In genomic region chr5:125264700-125265099, GRCm38 (mm10) we compare ENCODE assay signal across 9 mouse cellular contexts.
DNase-seq lines count a peak whose midpoint lies in the region; ATAC-seq lines count a peak whose summit lies in the region.
"Had no signal": no experiment of that assay in that cellular context is flagged by ENCODE, and none has a peak within 500 bp of the region (broad histone marks: within the 10 kb centered on the region; RNA-seq: fewer than 3 reads in every experiment).

No protein-coding gene starts in this region.

- intact Hi-C loops in left cerebral cortex, postnatal 36 days (cut with DNase I) = loop anchor here (5.0 kb wide), 2 partner anchors 47 to 207 kb away; no protein-coding TSS in a partner anchor

- H3K4me2 ChIP-seq in embryonic facial prominence, embryonic 12.5 days (replicated peaks) = no peak overlapping the region

- H3K4me1 ChIP-seq in embryonic facial prominence, embryonic 12.5 days = peaks cover 15% of the 10 kb centered on the region
- H3K4me1 ChIP-seq in embryonic facial prominence, embryonic 10.5 days = peaks cover 46% of the 10 kb centered on the region

- ATAC-seq in embryonic facial prominence, embryonic 12.5 days (ENCODE audit: insufficient number of reproducible peaks, insufficient read depth, low FRiP score, low TSS enrichment) = no peak

- 66% methylated on average over 17 of the region's 17 CpGs for WGBS in embryonic facial prominence, embryonic 12.5 days
- WGBS in embryonic facial prominence, embryonic 10.5 days = 84% methylated on average over 17 of the region's 17 CpGs

- peak overlapping the region; percentile 41; the same call in 1 of the 2 replicates for H3K27ac ChIP-seq in embryonic facial prominence, embryonic 12.5 days
- no peak overlapping the region; the same call in 1 of the 2 replicates for H3K27ac ChIP-seq in embryonic facial prominence, embryonic 10.5 days (replicated peaks)
- H3K27ac ChIP-seq: heart, adult 2 months had no signal

- H3K36me3 ChIP-seq in embryonic facial prominence, embryonic 12.5 days = no peaks in the 10 kb centered on the region
- no peaks in the 10 kb centered on the region for H3K36me3 ChIP-seq in embryonic facial prominence, embryonic 10.5 days (replicated peaks)

- H3K9ac ChIP-seq in embryonic facial prominence, embryonic 12.5 days = no peak overlapping the region

- H3K9me3 ChIP-seq in embryonic facial prominence, embryonic 12.5 days = no peaks in the 10 kb centered on the region
- no peaks in the 10 kb centered on the region for H3K9me3 ChIP-seq in embryonic facial prominence, embryonic 10.5 days

- H3K27me3 ChIP-seq in embryonic facial prominence, embryonic 12.5 days = no peaks in the 10 kb centered on the region
- H3K27me3 ChIP-seq in embryonic facial prominence, embryonic 10.5 days (replicated peaks; ENCODE audit: low read depth, poor library complexity, severe bottlenecking) = no peaks in the 10 kb centered on the region

- H3K4me3 ChIP-seq in embryonic facial prominence, embryonic 12.5 days = no peak overlapping the region
- H3K4me3 ChIP-seq in embryonic facial prominence, embryonic 10.5 days = no peak overlapping the region
- H3K4me3 ChIP-seq: heart, adult 2 months had no signal

- DNase-seq in embryonic facial prominence, embryonic 10.5 days (ENCODE audit: low spot score) = no peak
- DNase-seq in urinary bladder, postnatal 36 days (ENCODE audit: low spot score in 2 of 2) = peak; percentile 46 to 48
- no peak for DNase-seq in urinary bladder, adult 2 months (ENCODE audit: low spot score)
- peak; percentile 65 for DNase-seq in kidney, postnatal 14 days
- peak; percentile 50 for DNase-seq in yolk sac, embryonic 10.5 days (ENCODE audit: low spot score)
- DNase-seq in left cerebral cortex, postnatal 36 days (ENCODE audit: low spot score in 2 of 2) = no peak
- DNase-seq in right cerebral cortex, adult 18-20 months = no peak

Comparison
In these comparisons a context has a peak if more than half of its experiments do, and no peak if none do; other contexts are left out.
1. DNase-seq: peak in urinary bladder, postnatal 36 days (2 of 2), kidney, postnatal 14 days (single experiment) and yolk sac, embryonic 10.5 days (single experiment); none in embryonic facial prominence, embryonic 10.5 days (single experiment), urinary bladder, adult 2 months (single experiment), left cerebral cortex, postnatal 36 days (0 of 2) and right cerebral cortex, adult 18-20 months (single experiment).